Mouse (Mus musculus) lung, embryonic 15.5 days (tissue): ENCODE data around the gene Vamp1. TPM values are rescaled to one million over a fixed set of nuclear protein-coding genes. Genes with fewer than 3 reads are reported as not detected.

ENCODE experiments used
- ATAC-seq: fragments of 200-750 bp; cut with Nextera tagmentation; 2 replicates; pipeline ENCODE4 v1.8.0; 2017; ENCODE audit warnings: moderate number of reproducible peaks, borderline replicate concordance; ENCODE audit not compliant: low FRiP score, low TSS enrichment; ENCODE audit errors: extremely low read depth
- H3K27ac ChIP-seq: fragments of 300-500 bp; sonication (generic); 2 replicates; pipeline ENCODE4 v1.5.1; 2015; ENCODE audit warnings: moderate library complexity, mild to moderate bottlenecking, inconsistent platforms
- H3K27me3 ChIP-seq: fragments of 300-500 bp; sonication (generic); 2 replicates; pipeline ENCODE4 v1.6.1; 2015; ENCODE audit warnings: inconsistent platforms
- H3K36me3 ChIP-seq: fragments of 300-500 bp; sonication (generic); 2 replicates; pipeline ENCODE4 v1.6.1; 2015; ENCODE audit warnings: inconsistent platforms
- H3K4me1 ChIP-seq: fragments of 300-500 bp; sonication (generic); 2 replicates; pipeline ENCODE4 v1.6.1; 2015; ENCODE audit warnings: inconsistent platforms
- H3K4me2 ChIP-seq: fragments of 300-500 bp; sonication (generic); 2 replicates; pipeline ENCODE4 v1.6.1; 2015; ENCODE audit warnings: inconsistent platforms, mild to moderate bottlenecking, moderate library complexity
- H3K4me3 ChIP-seq: fragments of 300-500 bp; sonication (generic); 2 replicates; pipeline ENCODE4 v1.5.1; 2015; ENCODE audit warnings: mild to moderate bottlenecking, inconsistent platforms
- H3K9ac ChIP-seq: fragments of 300-500 bp; sonication (generic); 2 replicates; pipeline ENCODE4 v1.6.1; 2015; ENCODE audit warnings: inconsistent platforms
- H3K9me3 ChIP-seq: fragments of 300-500 bp; sonication (generic); 2 replicates; pipeline ENCODE4 v1.6.1; 2016; ENCODE audit warnings: inconsistent platforms
- WGBS: fragments of 180-500 bp; shearing (Covaris S2); methylation state at CpG from one replicate; pipeline ENCODE4 v1.1.7; 2015; 5-methylcytosine and 5-hydroxymethylcytosine counted together
- polyA plus RNA-seq: library from polyadenylated mRNA; unstranded; fragments of >200 nt; fragmentation: Nextera tagmentation; extraction: Ambion mirVana; gene quantifications from 2 replicates; pipeline ENCODE4 v1.2.1, GENCODE M21; 2015

The Vamp1 gene
- polyA plus RNA-seq, 1 experiment from 2014 or later, result 5.4 TPM

GRCm38 (mm10) chr6:125216898-125217297, 1.5 kb downstream of the Vamp1 start:
- H3K36me3 ChIP-seq, result no peaks in the 10 kb centered on the region
- 70% methylated on average over 2 of the region's 2 CpGs for WGBS
- H3K27ac ChIP-seq, result no peak overlapping the region
- H3K4me3 ChIP-seq, result no peak overlapping the region
- H3K9me3 ChIP-seq, result no peaks in the 10 kb centered on the region
- ATAC-seq, result no peak
- peak overlapping the region; percentile 95; the same call in 1 of the 2 replicates for H3K4me2 ChIP-seq
- H3K9ac ChIP-seq, result no peak overlapping the region
- 0 out of 2 replicates have a peak, but pooled peaks cover 12% of the 10 kb centered on the region for H3K27me3 ChIP-seq
- peaks cover 10% of the 10 kb centered on the region; the same call in 1 of the 2 replicates for H3K4me1 ChIP-seq

GRCm38 (mm10) chr6:125217899-125218298, 2.5 kb downstream of the Vamp1 start:
- 73% methylated on average over 11 of the region's 11 CpGs for WGBS
- Histone ChIP-seq H3K9me3 (no peaks in the 10 kb centered on the region), H3K4me1 (peaks cover 10% of the 10 kb centered on the region), H3K27me3 (0 out of 2 replicates have a peak, but pooled peaks cover 10% of the 10 kb centered on the region), H3K4me3 (no peak overlapping the region), H3K36me3 (no peaks in the 10 kb centered on the region), H3K4me2 (no peak overlapping the region), H3K27ac (no peak overlapping the region), H3K9ac (no peak overlapping the region)
- ATAC-seq, result no peak

- Histone ChIP-seq H3K27ac (no peak overlapping the region), H3K4me2 (no peak overlapping the region), H3K9ac (no peak overlapping the region), H3K4me1 (peaks cover 10% of the 10 kb centered on the region), H3K9me3 (no peaks in the 10 kb centered on the region), H3K27me3 (0 out of 2 replicates have a peak, but pooled peaks cover 2% of the 10 kb centered on the region), H3K36me3 (no peaks in the 10 kb centered on the region), H3K4me3 (no peak overlapping the region)
- WGBS, result 62% methylated on average over 4 of the region's 4 CpGs
- no peak for ATAC-seq
These were observed 3.6 kb downstream of the Vamp1 start for GRCm38 (mm10) chr6:125218963-125219362.

GRCm38 (mm10) chr6:125221115-125221745, 5.9 kb downstream of the Vamp1 start:
- H3K9me3 ChIP-seq, result no peaks in the 10 kb centered on the region
- no peak overlapping the region for H3K27ac ChIP-seq
- no peak overlapping the region for H3K9ac ChIP-seq
- H3K27me3 ChIP-seq, result no peaks in the 10 kb centered on the region
- ATAC-seq, result no peak
- H3K4me1 ChIP-seq, result peaks cover 4% of the 10 kb centered on the region
- peaks cover 7% of the 10 kb centered on the region; the same call in 1 of the 2 replicates for H3K36me3 ChIP-seq
- H3K4me3 ChIP-seq, result no peak overlapping the region
- 86% methylated on average over 20 of the region's 20 CpGs for WGBS
- no peak overlapping the region for H3K4me2 ChIP-seq

- no peak overlapping the region for H3K9ac ChIP-seq
- H3K4me2 ChIP-seq, result no peak overlapping the region
- peak overlapping the region; percentile 24; the same call in 1 of the 2 replicates for H3K27ac ChIP-seq
- H3K27me3 ChIP-seq, result no peaks in the 10 kb centered on the region
- H3K4me1 ChIP-seq, result no peaks in the 10 kb centered on the region; the same call in 1 of the 2 replicates
- no peak overlapping the region for H3K4me3 ChIP-seq
- ATAC-seq, result no peak
- H3K36me3 ChIP-seq, result peaks cover 7% of the 10 kb centered on the region; the same call in 1 of the 2 replicates
- H3K9me3 ChIP-seq, result no peaks in the 10 kb centered on the region
- 41% methylated on average over 2 of the region's 2 CpGs for WGBS
These were observed 6.8 kb downstream of the Vamp1 start for GRCm38 (mm10) chr6:125222146-125222545.

- Histone ChIP-seq H3K9me3 (no peaks in the 10 kb centered on the region), H3K4me2 (no peak overlapping the region), H3K36me3 (peaks cover 7% of the 10 kb centered on the region; the same call in 1 of the 2 replicates), H3K4me1 (no peaks in the 10 kb centered on the region; the same call in 1 of the 2 replicates), H3K27me3 (no peaks in the 10 kb centered on the region), H3K9ac (no peak overlapping the region), H3K27ac (peak overlapping the region; percentile 24; the same call in 1 of the 2 replicates), H3K4me3 (no peak overlapping the region)
- no peak for ATAC-seq
- 67% methylated on average over 3 of the region's 3 CpGs for WGBS
These were observed 7.2 kb downstream of the Vamp1 start for GRCm38 (mm10) chr6:125222577-125222976.

- no peak overlapping the region for H3K9ac ChIP-seq
- no peaks in the 10 kb centered on the region for H3K27me3 ChIP-seq
- peaks cover 7% of the 10 kb centered on the region; the same call in 1 of the 2 replicates for H3K36me3 ChIP-seq
- no peak overlapping the region for H3K4me3 ChIP-seq
- peaks cover under 1% of the 10 kb centered on the region; the same call in 1 of the 2 replicates for H3K4me1 ChIP-seq
- no peak overlapping the region for H3K4me2 ChIP-seq
- no peaks in the 10 kb centered on the region for H3K9me3 ChIP-seq
- ATAC-seq, result no peak
- H3K27ac ChIP-seq, result no peak overlapping the region
- WGBS, result 78% methylated on average over 5 of the region's 5 CpGs
These were observed 10.3 kb downstream of the Vamp1 start for GRCm38 (mm10) chr6:125225518-125226115.

GRCm38 (mm10) chr6:125230571-125230970, 15.2 kb downstream of the Vamp1 start:
- H3K27me3 ChIP-seq, result no peaks in the 10 kb centered on the region
- no peaks in the 10 kb centered on the region for H3K9me3 ChIP-seq
- ATAC-seq, result no peak
- 55% methylated on average over 9 of the region's 9 CpGs for WGBS
- no peak overlapping the region for H3K4me3 ChIP-seq
- H3K36me3 ChIP-seq, result no peaks in the 10 kb centered on the region
- H3K9ac ChIP-seq, result no peak overlapping the region
- 0 out of 2 replicates have a peak overlapping the region, but pooled peaks have one; percentile 86 for H3K27ac ChIP-seq
- peaks cover 27% of the 10 kb centered on the region for H3K4me1 ChIP-seq
- peak overlapping the region; percentile 86 for H3K4me2 ChIP-seq

- no peaks in the 10 kb centered on the region for H3K27me3 ChIP-seq
- peaks cover 27% of the 10 kb centered on the region for H3K4me1 ChIP-seq
- H3K9ac ChIP-seq, result peak within 1 kb of the TSS; percentile 73
- peak within 1 kb of the TSS; percentile 86 for H3K4me2 ChIP-seq
- WGBS, result 2% methylated on average over 16 of the region's 16 CpGs
- ATAC-seq, result peak; percentile 60
- H3K27ac ChIP-seq, result peak within 1 kb of the TSS; percentile 86
- H3K9me3 ChIP-seq, result no peaks in the 10 kb centered on the region
- H3K36me3 ChIP-seq, result no peaks in the 10 kb centered on the region
- H3K4me3 ChIP-seq, result peak within 1 kb of the TSS; percentile 56
These were observed 16.0 kb downstream of the Vamp1 start, which contains the start of gene Tapbpl for GRCm38 (mm10) chr6:125231117-125232044. Gene Tapbpl, minus strand, starts transcription at chr6:125231860.

GRCm38 (mm10) chr6:125232045-125232437, 16.7 kb downstream of the Vamp1 start:
- Histone ChIP-seq H3K4me3 (peak overlapping the region; percentile 56), H3K27me3 (no peaks in the 10 kb centered on the region), H3K9ac (peak overlapping the region; percentile 73), H3K4me2 (peak overlapping the region; percentile 86), H3K9me3 (no peaks in the 10 kb centered on the region), H3K36me3 (no peaks in the 10 kb centered on the region), H3K4me1 (peaks cover 27% of the 10 kb centered on the region), H3K27ac (peak overlapping the region; percentile 86; the same call in 1 of the 2 replicates)
- ATAC-seq, result no peak
- WGBS, result 54% methylated on average over 4 of the region's 4 CpGs

- H3K4me3 ChIP-seq, result no peak overlapping the region
- no peaks in the 10 kb centered on the region for H3K27me3 ChIP-seq
- no peaks in the 10 kb centered on the region for H3K36me3 ChIP-seq
- 63% methylated on average over 6 of the region's 6 CpGs for WGBS
- no peak for ATAC-seq
- peaks cover 27% of the 10 kb centered on the region for H3K4me1 ChIP-seq
- H3K9me3 ChIP-seq, result no peaks in the 10 kb centered on the region
- H3K27ac ChIP-seq, result no peak overlapping the region
- no peak overlapping the region for H3K9ac ChIP-seq
- peak overlapping the region; percentile 86; the same call in 1 of the 2 replicates for H3K4me2 ChIP-seq
These were observed 17.2 kb downstream of the Vamp1 start for GRCm38 (mm10) chr6:125232516-125232915.
